Mouse (Mus musculus) heart, embryonic 12.5 days (tissue): Measurements from ENCODE around the gene Agrp. TPM values are rescaled to one million over a fixed set of nuclear protein-coding genes. Genes with fewer than 3 reads are reported as not detected.
"Not testable (repeated sequence)": the region's sequence is repeated elsewhere in the genome, so short reads cannot be mapped to it uniquely, and the experiment has no call there.

Experiments
- ATAC-seq: fragments of 200-750 bp; cut with Nextera tagmentation; 2 replicates; pipeline ENCODE4 v1.8.0; 2017; ENCODE audit warnings: moderate TSS enrichment, moderate library complexity; ENCODE audit not compliant: insufficient number of reproducible peaks, low FRiP score
- H3K27ac ChIP-seq: fragments of 300-500 bp; sonication (generic); 2 replicates; pipeline ENCODE4 v1.5.1; 2016; ENCODE audit warnings: mild to moderate bottlenecking, moderate library complexity; ENCODE audit not compliant: poor library complexity, severe bottlenecking
- H3K27me3 ChIP-seq: fragments of 300-500 bp; sonication (generic); replicated peaks from 2 replicates; pipeline ENCODE4 v1.6.1; 2016; ENCODE audit warnings: mild to moderate bottlenecking, moderate library complexity
- H3K36me3 ChIP-seq: fragments of 300-500 bp; sonication (generic); 2 replicates; pipeline ENCODE4 v1.6.1; 2016; ENCODE audit warnings: mild to moderate bottlenecking, moderate library complexity
- H3K4me1 ChIP-seq: fragments of 300-500 bp; sonication (generic); replicated peaks from 2 replicates; pipeline ENCODE4 v1.6.1; 2016; ENCODE audit warnings: mild to moderate bottlenecking
- H3K4me2 ChIP-seq: fragments of 300-500 bp; sonication (generic); 2 replicates; pipeline ENCODE4 v1.6.1; 2016; ENCODE audit warnings: mild to moderate bottlenecking, moderate library complexity
- H3K4me3 ChIP-seq: fragments of 300-500 bp; sonication (generic); 2 replicates; pipeline ENCODE4 v1.5.1; 2016; ENCODE audit warnings: mild to moderate bottlenecking
- H3K9ac ChIP-seq: fragments of 300-500 bp; sonication (generic); 2 replicates; pipeline ENCODE4 v1.6.1; 2016; ENCODE audit warnings: mild to moderate bottlenecking, moderate library complexity
- H3K9me3 ChIP-seq: fragments of 300-500 bp; sonication (generic); replicated peaks from 2 replicates; pipeline ENCODE4 v1.6.1; 2016; ENCODE audit warnings: mild to moderate bottlenecking, moderate library complexity
- WGBS: fragments of 180-500 bp; shearing (Covaris S2); methylation state at CpG from one replicate; pipeline ENCODE4 v1.1.7; 2016; 5-methylcytosine and 5-hydroxymethylcytosine counted together
- polyA plus RNA-seq: library from polyadenylated mRNA; unstranded; fragments of >200 nt; fragmentation: Nextera tagmentation; extraction: Ambion mirVana; gene quantifications from 2 replicates; pipeline ENCODE4 v1.2.1, GENCODE M21; 2016

Agrp gene
- polyA plus RNA-seq, 1 experiment from 2014 or later = 0.64 TPM

DNA sequence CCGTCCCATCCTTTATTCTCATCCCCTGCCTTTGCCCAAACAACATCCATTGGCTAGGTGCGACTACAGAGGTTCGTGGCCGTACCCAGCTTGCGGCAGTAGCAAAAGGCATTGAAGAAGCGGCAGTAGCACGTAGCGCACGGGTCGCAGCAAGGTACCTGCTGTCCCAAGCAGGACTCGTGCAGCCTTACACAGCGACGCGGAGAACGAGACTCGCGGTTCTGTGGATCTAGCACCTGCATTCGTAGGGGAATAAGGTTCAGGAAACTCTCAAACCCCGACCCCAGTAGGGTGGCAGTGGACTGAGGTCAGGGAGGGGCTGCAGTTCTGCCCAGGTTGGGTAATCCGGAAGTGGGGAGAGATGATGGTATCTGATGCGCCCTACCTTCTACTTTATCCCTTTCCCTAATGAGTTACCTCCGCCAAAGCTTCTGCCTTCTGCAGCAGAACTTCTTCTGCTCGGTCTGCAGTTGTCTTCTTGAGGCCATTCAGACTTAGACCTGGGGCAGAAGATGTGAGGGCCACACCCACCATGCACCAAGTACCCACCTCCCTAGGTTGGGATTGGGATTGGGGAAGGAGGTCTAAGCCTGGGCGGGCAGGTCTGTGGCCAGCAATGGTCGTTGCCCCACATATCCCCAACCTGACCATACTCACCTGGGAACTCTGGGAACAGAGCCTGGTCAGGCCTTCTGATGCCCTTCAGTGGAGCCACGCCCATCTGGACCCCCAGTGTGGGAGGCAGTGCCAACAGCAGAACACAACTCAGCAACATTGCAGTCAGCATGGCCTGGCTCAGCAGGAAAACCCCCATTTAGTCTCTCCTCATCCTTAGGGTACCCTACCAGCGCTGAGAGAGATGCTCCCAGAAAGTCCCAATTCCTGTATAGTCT is 70.2 kb downstream of the Agrp start:
- Histone ChIP-seq H3K4me3 (peak overlapping the region; percentile 97), H3K27me3 (no peaks in the 10 kb centered on the region), H3K4me2 (peak overlapping the region; percentile 77), H3K27ac (no peak overlapping the region), H3K9ac (peak overlapping the region; percentile 74), H3K36me3 (peaks cover 4% of the 10 kb centered on the region; the same call in 1 of the 2 replicates), H3K4me1 (peaks cover 29% of the 10 kb centered on the region), H3K9me3 (no peaks in the 10 kb centered on the region)
- ATAC-seq = peak; percentile 10; the same call in 1 of the 2 replicates
- WGBS = 21% methylated on average over 27 of the region's 27 CpGs

DNA sequence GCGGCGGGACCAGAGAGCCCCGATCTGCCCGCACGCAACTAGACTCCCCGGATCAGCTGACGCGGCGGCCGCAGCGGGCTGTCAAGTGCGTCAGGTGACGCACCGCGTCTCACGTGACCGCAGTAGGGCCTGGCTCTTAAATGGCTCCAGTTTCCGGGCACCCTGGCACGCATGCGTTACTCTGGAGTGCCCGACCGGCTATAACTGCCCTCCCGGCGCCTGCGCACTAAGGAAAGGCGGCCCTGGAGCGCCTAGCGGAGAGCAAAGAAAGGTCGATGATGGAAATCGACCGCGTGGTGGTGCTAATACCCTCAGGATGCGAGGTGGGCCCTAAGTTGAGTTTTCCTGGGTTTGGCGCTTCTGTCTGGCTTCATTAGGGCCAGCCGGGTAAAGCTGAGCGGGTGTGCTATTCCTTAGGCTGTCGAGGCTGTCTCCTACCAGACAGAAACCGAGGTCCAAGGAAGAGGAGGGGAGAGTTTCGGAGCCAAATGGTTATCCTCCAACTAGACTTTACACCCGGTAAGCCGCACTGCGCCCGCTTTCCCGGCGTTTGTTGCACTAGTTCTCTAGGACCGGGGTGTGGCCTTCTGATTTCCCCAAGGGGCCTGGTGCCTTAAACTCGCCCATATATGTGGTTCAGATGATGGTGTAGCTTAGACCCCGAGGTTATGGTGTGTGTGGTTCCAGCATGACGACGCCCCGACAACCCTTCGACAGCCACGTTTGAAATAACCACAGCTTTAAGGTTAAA is 71.1 kb downstream of the Agrp start, which contains the start of gene Atp6v0d1:
Atp6v0d1 (minus strand) TSS at position 96 of the 751 bp plus-strand sequence.
- peaks cover 29% of the 10 kb centered on the region for H3K4me1 ChIP-seq
- no peaks in the 10 kb centered on the region for H3K27me3 ChIP-seq
- H3K36me3 ChIP-seq = peaks cover 8% of the 10 kb centered on the region; the same call in 1 of the 2 replicates
- peak within 1 kb of the TSS; percentile 79 for H3K27ac ChIP-seq
- H3K9me3 ChIP-seq = no peaks in the 10 kb centered on the region
- H3K4me3 ChIP-seq = peak within 1 kb of the TSS; percentile 97
- peak; percentile 99 for ATAC-seq
- H3K4me2 ChIP-seq = peak within 1 kb of the TSS; percentile 91
- peak within 1 kb of the TSS; percentile 95 for H3K9ac ChIP-seq
- WGBS = 3% methylated on average over 51 of the region's 53 CpGs

DNA sequence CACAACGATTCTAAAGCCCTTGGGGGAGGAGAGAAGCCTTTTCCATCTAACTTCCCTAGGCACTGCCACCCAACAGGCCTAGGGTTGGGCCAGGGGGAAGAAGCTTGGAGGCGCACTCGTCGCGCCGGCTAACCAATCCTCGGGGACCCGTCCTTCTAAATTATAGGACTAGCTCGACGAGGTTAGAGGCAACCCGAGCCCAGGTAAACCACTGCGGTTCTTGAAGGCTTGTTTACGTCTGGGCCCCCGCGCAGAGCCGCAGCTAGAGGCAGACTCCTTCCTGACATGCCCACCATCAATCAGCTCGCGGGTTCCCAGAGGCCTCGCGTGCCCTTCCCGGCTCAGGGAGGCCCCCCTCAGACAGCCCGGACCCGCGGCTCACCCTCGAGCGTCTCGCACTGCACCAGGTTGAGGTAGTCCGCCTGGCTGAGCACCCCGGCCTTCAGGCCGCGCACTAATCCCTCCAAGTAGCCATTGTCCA is 71.8 kb downstream of the Agrp start:
- H3K4me1 ChIP-seq = peaks cover 29% of the 10 kb centered on the region
- ATAC-seq = peak; percentile 70
- H3K36me3 ChIP-seq = peaks cover 8% of the 10 kb centered on the region; the same call in 1 of the 2 replicates
- H3K4me2 ChIP-seq = peak overlapping the region; percentile 91
- H3K4me3 ChIP-seq = peak overlapping the region; percentile 97
- no peaks in the 10 kb centered on the region for H3K9me3 ChIP-seq
- peak overlapping the region; percentile 95 for H3K9ac ChIP-seq
- peak overlapping the region; percentile 79 for H3K27ac ChIP-seq
- WGBS = under 1% methylated on average over 31 of the region's 31 CpGs
- no peaks in the 10 kb centered on the region for H3K27me3 ChIP-seq

DNA sequence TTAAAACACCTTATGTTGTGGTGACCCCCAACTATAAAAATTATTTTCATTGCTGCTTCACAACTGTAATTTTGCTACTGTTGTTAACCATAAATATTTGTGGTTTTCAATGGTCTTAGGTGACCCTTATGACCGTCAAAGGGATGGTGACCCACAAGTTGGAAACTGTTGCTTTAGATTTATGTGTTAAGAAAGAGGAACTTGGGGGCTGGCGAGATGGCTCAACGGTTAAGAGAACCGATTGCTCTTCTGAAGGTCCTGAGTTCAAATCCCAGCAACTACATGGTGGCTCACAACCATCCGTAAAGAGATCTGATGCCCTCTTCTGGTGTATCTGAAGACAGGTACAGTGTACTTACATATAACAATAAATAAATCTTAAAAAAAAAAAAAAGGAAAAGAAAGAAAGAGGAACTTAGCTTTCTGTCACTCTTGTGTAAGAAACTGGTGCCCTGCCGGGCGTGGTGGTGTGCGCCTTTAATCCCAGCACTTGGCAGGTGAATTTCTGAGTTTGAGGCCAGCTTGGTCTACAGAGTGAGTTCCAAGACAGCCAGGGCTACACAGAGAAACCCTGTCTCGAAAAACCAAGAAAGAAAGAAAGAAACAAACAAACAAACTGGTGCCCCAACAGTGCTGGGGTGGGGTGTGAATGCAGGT is 72.5 kb downstream of the Agrp start:
- H3K27ac ChIP-seq, H3K9me3 ChIP-seq, H3K27me3 ChIP-seq, ATAC-seq: not testable (repeated sequence)
- Histone ChIP-seq H3K36me3 (peaks cover 12% of the 10 kb centered on the region; the same call in 1 of the 2 replicates), H3K9ac (peak overlapping the region; percentile 95), H3K4me1 (peaks cover 29% of the 10 kb centered on the region), H3K4me3 (peak overlapping the region; percentile 97), H3K4me2 (peak overlapping the region; percentile 91)
- 81% methylated on average over 9 of the region's 9 CpGs for WGBS

DNA sequence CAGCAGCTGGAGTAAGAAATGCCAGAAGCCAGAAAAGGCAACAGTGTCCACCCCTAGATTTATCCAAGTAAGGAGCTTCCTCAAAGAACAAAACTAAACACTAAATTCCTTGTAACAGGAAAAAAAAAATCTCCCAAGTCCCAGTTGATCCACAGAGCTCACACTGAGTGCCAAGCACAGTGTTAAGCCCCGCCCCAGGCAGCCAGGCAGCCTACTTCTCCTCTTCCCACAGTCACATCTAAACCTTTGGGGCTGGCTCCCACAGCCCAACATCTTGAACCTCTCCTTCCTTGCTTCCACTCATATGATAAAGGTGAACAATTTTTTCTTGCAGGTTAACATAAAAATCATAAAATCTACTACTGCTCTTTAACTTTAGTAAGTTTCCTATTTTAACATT is 73.3 kb downstream of the Agrp start:
- Histone ChIP-seq H3K9me3 (no peaks in the 10 kb centered on the region), H3K36me3 (peaks cover 12% of the 10 kb centered on the region; the same call in 1 of the 2 replicates), H3K27ac (no peak overlapping the region), H3K4me2 (no peak overlapping the region), H3K27me3 (no peaks in the 10 kb centered on the region), H3K4me1 (peaks cover 29% of the 10 kb centered on the region), H3K9ac (no peak overlapping the region), H3K4me3 (no peak overlapping the region)
- ATAC-seq = no peak
- WGBS = 89% methylated on average over 1 of the region's 1 CpGs

DNA sequence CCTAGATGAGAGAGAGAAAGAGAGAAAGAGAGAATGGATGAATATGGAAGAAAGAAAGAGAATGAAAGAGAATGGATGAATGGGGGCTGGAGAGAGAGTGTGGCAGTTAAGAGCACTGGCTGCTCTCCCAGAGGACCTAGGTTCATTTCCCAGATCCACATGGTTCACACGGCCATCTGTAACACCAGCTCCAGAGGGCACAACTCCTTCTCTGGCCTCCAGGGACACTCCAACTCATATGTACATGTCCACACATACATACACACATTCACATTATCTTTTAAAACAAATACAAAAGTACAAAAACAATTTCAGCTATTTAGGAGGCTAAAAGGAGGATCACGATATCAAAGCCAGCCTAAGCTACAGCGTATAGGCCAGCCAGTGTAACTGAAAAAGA is 74.3 kb downstream of the Agrp start:
- Histone ChIP-seq H3K9me3 (no peaks in the 10 kb centered on the region), H3K27me3 (no peaks in the 10 kb centered on the region), H3K36me3 (peaks cover 12% of the 10 kb centered on the region; the same call in 1 of the 2 replicates), H3K27ac (no peak overlapping the region), H3K4me3 (no peak overlapping the region), H3K4me1 (peaks cover 29% of the 10 kb centered on the region), H3K4me2 (no peak overlapping the region), H3K9ac (no peak overlapping the region)
- no peak for ATAC-seq
- 85% methylated on average over 3 of the region's 3 CpGs for WGBS

DNA sequence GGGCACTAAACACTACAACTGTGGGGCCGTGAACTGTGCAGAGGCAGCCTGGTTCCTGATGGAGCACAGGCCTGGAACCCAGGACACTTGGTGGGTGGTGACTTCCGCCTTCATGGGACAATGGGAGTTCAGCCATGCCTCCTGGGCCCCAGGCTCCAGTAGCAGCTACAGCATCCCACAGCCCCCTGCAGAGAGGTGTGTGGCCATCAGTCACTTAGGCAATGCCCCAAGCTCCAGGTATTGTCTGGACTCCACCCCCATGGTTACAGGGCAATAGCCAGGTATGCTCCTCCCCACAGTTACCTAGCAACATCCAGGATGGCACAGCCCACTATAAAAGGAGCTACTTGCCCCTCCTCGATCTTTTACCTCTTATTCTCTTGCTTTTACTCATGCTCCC is 82.0 kb downstream of the Agrp start:
- WGBS = 78% methylated on average over 3 of the region's 3 CpGs
- Histone ChIP-seq H3K4me1 (0 out of 2 replicates have a peak, but pooled peaks cover 3% of the 10 kb centered on the region), H3K9ac (no peak overlapping the region), H3K4me3 (no peak overlapping the region), H3K27me3 (no peaks in the 10 kb centered on the region), H3K4me2 (no peak overlapping the region), H3K9me3 (no peaks in the 10 kb centered on the region), H3K36me3 (peaks cover 7% of the 10 kb centered on the region; the same call in 1 of the 2 replicates), H3K27ac (no peak overlapping the region)
- ATAC-seq = no peak

DNA sequence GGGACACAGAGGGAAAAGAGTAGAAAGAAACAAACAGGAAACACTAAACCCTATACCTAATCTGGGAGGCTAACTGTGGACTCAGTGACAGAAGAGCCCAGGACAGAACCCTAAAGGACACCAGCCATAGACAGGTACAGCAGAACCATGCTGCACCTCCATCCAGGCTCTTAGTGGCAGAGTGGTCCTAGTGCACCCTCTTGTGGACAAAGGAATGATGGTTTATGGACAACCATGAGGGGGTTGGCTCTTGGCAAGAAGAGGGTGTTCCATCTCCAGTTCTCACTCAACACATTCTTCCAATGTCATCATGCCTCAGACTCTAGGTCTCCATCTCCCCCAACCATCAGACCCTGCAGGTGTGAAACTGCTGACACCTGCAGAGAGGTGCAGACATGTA is 83.1 kb downstream of the Agrp start:
- no peak overlapping the region for H3K9ac ChIP-seq
- H3K36me3 ChIP-seq = peaks cover 6% of the 10 kb centered on the region; the same call in 1 of the 2 replicates
- no peaks in the 10 kb centered on the region for H3K9me3 ChIP-seq
- H3K27me3 ChIP-seq = no peaks in the 10 kb centered on the region
- H3K4me3 ChIP-seq = no peak overlapping the region
- no peak overlapping the region for H3K4me2 ChIP-seq
- no peak overlapping the region for H3K27ac ChIP-seq
- 0 out of 2 replicates have a peak, but pooled peaks cover 3% of the 10 kb centered on the region for H3K4me1 ChIP-seq
- ATAC-seq = 0 out of 2 replicates have a peak, but pooled peaks have one; percentile 45

DNA sequence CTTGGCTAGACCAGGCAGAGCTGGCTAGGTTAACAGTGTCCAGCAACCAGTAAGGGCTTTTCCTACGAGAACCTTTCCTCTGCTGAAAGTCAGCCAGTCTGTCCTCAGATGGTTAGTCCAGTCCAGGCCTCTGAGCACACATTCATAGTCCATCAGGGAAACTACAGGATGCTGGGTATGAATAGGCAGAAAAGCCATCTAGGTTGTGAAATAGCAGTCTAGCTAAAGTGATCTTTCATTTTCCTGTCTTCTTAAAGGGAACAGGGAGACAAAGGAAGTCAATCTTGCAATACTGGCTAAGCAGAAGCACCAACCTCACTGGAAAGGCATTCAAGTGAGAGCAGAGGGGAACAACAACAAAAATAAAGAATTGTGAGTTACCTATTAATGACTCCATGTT is 84.4 kb downstream of the Agrp start:
- Histone ChIP-seq H3K27ac (no peak overlapping the region), H3K4me2 (no peak overlapping the region), H3K9me3 (no peaks in the 10 kb centered on the region), H3K36me3 (peaks cover 6% of the 10 kb centered on the region; the same call in 1 of the 2 replicates), H3K4me3 (no peak overlapping the region), H3K27me3 (no peaks in the 10 kb centered on the region), H3K4me1 (0 out of 2 replicates have a peak, but pooled peaks cover 3% of the 10 kb centered on the region), H3K9ac (peak overlapping the region; percentile 27; the same call in 1 of the 2 replicates)
- no peak for ATAC-seq
- 86% methylated on average over 1 of the region's 1 CpGs for WGBS

DNA sequence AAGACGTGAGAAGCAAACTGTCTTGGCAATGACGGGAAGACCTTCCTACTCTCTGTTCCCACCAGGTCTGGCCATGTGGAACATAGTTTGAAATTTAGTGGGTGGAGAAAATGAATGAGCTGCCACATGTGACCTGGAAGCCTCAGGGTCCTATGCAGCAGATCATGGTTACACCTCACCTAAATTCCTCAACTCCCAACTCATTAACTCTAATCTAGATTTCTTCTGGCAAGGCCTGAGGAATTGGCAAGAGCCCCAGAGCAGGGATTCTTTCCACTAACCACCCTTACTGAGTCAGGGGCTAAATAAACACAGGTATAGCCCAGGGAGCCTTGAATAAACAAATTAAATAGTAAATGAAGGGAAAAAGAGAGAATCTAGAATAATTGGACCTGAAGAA is 85.2 kb downstream of the Agrp start:
- Histone ChIP-seq H3K36me3 (peaks cover 6% of the 10 kb centered on the region; the same call in 1 of the 2 replicates), H3K4me3 (no peak overlapping the region), H3K27ac (no peak overlapping the region), H3K9me3 (no peaks in the 10 kb centered on the region), H3K4me1 (0 out of 2 replicates have a peak, but pooled peaks cover 3% of the 10 kb centered on the region), H3K4me2 (no peak overlapping the region), H3K27me3 (no peaks in the 10 kb centered on the region), H3K9ac (no peak overlapping the region)
- WGBS = 96% methylated on average over 2 of the region's 2 CpGs
- ATAC-seq = no peak
